Mouse (Mus musculus): ENCODE data around the gene Fsd1.
A peak's percentile ranks its signal among the peaks of the same experiment; 100 is the strongest.
"Not testable (repeated sequence)": the region's sequence is repeated elsewhere in the genome, so short reads cannot be mapped to it uniquely, and the experiment has no call there.

Fsd1 gene

GRCm38 (mm10) chr17:55986030-55986961, at the start of gene Fsd1:
Gene Fsd1 (plus strand): TSS chr17:55986509.
- DNase-seq (ENCODE audit: low read depth, low spot score): no peak

GRCm38 (mm10) chr17:55944387-55944865, 41.9 kb upstream of the Fsd1 start:
- not testable (repeated sequence) for DNase-seq (ENCODE audit: low read depth, low spot score)

GRCm38 (mm10) chr17:55944866-55945682, 41.2 kb upstream of the Fsd1 start:
- peak; percentile 78 for DNase-seq (ENCODE audit: low read depth, low spot score)

GRCm38 (mm10) chr17:55945696-55946095, 40.6 kb upstream of the Fsd1 start:
- no peak for DNase-seq (ENCODE audit: low read depth, low spot score)

DNA sequence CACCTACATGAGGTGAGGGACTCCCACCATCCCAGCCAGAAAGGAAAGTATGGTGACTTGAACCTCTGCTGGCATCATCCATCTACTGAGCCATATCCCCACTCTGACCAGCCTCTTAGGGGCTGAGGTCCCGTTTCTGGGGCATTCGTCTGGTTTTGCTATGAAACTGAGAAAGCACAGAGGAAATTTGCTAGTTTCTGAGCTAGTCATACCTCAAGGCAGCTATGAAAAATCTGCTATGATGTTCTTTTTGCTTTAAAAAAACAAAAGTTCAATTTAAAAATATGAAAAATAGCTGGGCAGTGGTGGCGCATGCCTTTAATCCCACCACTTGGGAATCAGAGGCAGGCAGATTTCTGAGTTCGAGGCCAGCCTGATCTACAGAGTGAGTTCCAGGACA, 37.7 kb upstream of the Fsd1 start:
- no peak for DNase-seq (ENCODE audit: low read depth, low spot score)

GRCm38 (mm10) chr17:55949400-55949799, 36.9 kb upstream of the Fsd1 start, which contains the start of gene Zfp119b:
Gene Zfp119b (minus strand): TSS chr17:55949500.
- no peak for DNase-seq (ENCODE audit: low read depth, low spot score)

DNA sequence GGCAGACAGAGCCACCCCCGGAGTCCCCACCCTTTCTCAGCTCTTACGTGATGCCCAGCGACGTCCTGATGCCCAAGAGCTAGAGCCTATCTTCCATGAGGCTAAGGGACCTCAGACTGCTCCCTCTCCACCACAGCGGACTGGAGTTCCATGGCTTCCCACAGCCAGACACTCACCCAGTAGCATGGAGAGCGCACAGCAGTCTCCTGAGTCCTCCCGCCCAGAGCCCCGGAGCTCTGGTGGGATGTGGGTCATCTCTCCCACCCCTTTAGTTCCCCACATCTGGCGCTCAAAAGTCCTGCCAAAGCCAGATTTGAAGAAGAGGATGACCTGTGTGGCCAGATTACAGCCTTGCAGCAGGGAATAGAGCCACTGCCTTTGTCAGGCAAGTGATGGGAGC, 35.7 kb upstream of the Fsd1 start:
- no peak for DNase-seq (ENCODE audit: low read depth, low spot score)

- no peak for DNase-seq (ENCODE audit: low read depth, low spot score)
Observed at GRCm38 (mm10) chr17:55952041-55952440, 34.3 kb upstream of the Fsd1 start.

- no peak for DNase-seq (ENCODE audit: low read depth, low spot score)
Observed at GRCm38 (mm10) chr17:55952447-55953027, 33.8 kb upstream of the Fsd1 start, which contains the start of gene Ebi3. Gene Ebi3 (plus strand): TSS chr17:55952640.

- DNase-seq (ENCODE audit: low read depth, low spot score): no peak
Observed at GRCm38 (mm10) chr17:55953751-55954150, 32.6 kb upstream of the Fsd1 start.

GRCm38 (mm10) chr17:55954229-55954628, 32.1 kb upstream of the Fsd1 start:
- no peak for DNase-seq (ENCODE audit: low read depth, low spot score)

DNA sequence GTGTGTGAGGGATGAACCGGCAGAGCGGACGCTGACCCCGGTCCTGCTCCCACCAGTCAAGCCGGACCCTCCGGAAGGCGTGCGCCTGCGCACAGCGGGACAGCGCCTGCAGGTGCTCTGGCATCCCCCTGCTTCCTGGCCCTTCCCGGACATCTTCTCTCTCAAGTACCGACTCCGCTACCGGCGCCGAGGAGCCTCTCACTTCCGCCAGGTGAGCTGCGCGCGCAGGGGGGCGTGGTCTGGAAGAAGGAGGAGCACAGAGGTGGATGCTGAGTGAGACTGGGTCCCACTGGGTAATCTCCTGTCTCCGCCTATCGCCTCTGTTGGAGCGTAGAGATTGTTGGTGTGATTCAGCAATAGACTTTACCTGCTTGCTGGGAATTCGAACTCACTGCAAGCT, 30.2 kb upstream of the Fsd1 start:
- DNase-seq (ENCODE audit: low read depth, low spot score): no peak

DNA sequence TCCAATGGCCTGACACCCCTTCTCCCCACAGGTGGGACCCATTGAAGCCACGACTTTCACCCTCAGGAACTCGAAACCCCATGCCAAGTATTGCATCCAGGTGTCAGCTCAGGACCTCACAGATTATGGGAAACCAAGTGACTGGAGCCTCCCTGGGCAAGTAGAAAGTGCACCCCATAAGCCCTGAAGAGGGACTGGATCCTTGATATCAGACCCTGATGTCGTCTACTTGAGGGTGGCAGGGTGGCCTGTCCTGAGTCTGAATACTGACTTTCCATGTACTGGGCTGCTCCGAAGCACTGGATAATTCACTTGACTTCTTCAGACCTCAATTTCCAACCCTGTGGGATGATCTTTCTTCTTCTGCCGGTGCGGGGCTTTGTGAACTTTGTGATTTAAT, 29.7 kb upstream of the Fsd1 start:
- no peak for DNase-seq (ENCODE audit: low read depth, low spot score)

GRCm38 (mm10) chr17:55957168-55957567, 29.1 kb upstream of the Fsd1 start:
- DNase-seq (ENCODE audit: low read depth, low spot score): peak; percentile 53

DNA sequence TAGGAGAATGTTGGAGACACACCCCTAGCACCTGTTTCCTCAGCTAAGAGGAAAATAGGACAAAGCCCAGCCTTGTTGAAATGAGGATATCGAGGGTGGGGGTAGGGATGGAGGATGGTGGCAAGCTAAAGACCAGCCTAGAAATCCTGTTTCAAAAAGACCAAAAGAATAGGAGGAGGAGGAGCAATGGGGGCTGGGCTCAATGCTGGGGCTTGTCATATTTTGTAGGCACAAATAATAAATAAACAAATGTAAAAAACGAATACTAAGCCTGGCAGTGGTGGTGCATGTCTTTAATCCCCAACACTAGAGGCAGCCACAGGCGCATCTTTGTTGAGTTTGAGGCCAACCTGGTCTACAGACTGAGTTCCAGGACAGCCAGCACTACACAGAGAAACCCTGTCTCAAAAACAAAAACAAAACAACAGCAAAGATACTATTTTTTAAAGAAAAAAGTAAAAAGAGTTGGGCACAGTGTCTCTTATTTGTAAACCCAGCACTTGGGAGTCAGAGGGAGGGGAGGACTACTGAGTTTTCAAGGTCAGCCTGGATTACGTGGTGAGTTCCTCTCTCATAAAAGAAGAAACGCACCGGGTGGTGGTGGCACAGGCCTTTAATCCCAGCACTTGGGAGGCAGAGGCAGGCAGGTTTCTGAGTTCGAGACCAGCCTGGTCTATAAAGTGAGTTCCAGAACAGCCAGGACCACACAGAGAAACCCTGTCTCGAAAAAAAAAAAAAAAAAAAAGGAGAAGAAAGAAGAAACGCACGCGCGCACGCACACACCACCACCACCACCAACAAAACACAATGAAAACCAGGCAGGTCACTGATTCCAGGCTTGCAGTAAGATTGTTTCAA, 28.4 kb upstream of the Fsd1 start:
- no peak for DNase-seq (ENCODE audit: low read depth, low spot score)

DNA sequence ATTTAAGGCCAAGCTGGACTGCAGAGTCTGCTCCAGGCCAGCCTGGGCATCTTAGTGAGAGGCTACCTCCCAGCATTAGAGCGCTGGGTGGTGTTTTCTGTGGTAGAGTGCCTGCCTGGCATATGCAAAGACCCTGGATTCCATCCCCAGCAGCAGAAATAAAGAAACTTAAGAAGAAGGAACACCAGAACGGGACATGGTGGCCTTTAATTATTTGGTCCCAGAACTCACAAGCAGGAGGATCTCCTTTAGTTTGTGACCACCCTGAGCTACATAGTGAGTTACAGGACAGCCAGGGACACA, 27.8 kb upstream of the Fsd1 start:
- DNase-seq (ENCODE audit: low read depth, low spot score): no peak

DNA sequence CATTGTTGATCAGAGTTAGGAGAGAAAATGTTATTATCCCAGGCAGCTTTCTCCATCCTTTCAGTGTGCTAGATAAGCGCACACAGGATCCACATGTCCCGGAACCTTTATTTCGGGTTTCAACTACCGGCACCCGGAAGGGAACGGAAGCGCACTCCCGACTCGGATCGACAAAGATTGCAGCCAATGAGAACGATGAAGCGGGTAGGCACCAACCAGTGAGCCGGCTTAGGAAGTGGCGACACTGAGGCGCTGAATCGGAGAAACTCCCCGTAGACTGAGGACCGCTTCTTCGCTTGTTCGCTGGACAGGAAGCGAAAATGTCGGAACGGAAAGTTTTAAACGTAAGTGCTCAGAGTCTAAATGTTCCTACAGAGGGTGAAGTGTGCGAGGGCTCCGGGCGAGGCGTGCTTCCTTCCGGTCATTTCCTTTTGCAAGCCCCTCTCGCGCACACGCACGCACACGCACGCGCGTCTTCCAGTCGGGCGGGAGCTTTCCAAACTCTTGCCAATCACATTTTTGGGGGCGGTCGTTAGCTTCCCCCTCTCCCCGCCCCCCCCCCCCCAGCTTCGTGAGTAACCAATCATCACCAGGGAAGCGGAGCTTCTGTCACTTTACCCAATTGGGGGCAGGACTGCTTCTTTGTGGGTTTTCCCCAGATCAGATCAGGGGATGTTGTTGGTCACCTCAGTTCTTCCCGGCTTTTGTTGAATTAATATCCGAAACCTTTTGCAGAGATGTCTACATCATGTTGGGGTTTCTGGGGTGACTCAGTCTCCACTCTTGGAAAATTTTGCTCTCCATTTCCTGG, 27.2 kb upstream of the Fsd1 start, which contains the start of gene Yju2:
TSS of gene Yju2 (plus strand) at position 182 of the 811 bp plus-strand sequence.
- peak; percentile 93 for DNase-seq (ENCODE audit: low read depth, low spot score)

DNA sequence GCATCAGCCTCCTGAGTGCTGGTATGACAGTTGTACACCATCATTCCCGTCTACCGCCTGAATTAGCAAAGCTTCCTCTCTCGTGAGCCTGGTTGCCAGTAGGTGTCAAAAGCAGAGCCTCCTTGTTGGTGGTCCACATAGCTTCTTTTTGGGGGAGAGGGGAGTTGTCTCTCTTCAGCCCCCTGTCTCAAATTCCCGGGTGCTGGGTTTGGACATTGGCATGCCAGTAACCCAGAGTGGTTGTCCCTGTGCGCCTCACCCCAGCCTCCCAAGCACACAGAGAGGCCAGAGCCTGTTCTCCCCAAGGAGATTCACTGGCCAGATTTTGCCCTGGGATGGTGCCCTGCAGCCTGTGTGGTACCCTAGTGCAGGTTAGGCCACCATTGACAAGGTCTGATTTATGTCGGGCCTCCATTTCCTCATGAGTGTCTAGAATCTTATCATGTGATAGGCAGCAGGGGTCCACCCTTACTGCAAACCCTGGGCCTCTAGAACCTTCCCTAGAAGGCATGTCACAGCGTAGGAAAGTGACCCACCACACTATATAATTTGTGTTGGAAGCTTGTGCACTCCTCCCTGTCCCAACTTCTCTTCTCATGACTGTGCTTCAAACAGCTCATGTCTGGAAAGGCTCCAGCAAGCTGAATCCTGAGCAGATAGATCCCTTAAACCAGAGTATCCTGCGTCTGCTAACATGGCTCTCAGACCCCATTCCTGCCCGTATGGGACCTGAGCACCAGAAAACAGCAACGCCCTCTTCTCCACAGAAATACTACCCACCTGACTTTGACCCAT, 26.2 kb upstream of the Fsd1 start:
- no peak for DNase-seq (ENCODE audit: low read depth, low spot score)

GRCm38 (mm10) chr17:55960791-55961190, 25.5 kb upstream of the Fsd1 start:
- DNase-seq (ENCODE audit: low read depth, low spot score): no peak
